Mouse (Mus musculus): ENCODE data around the gene Rpl27.
"Not testable (repeated sequence)": the region's sequence is repeated elsewhere in the genome, so short reads cannot be mapped to it uniquely, and the experiment has no call there.

Gene Rpl27

GRCm38 (mm10) chr11:101447786-101448185, 5.7 kb downstream of the Rpl27 start:
- DNase-seq (ENCODE audit: low read depth, low spot score), result no peak

DNA sequence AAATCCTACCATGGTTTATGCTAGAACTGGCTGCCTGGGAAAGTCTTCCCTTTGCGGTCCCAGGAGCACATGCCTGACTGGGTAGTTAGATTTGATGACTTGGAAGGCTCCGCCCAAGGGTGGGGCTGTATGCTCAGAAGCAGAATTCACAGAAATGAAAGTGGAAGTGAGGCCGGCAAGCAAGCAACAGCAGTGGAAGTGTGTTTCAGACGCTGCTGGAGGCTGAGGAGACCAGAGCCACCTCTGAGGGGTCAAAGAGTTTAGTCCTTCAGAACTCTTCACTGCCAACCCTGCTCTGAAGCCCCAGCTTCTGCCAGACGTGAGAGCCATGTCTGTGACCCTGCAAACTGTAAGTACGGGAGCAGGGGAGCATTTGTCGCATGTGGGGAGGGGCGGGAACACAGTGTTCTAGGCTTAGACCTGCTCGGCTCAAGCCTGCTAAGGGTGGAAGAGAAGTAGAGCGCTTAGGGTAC, 6.2 kb downstream of the Rpl27 start, which contains the start of gene Ifi35:
Gene Ifi35, plus strand, starts transcription at position 134 of the 473 bp plus-strand sequence.
- DNase-seq (ENCODE audit: low read depth, low spot score), result no peak

DNA sequence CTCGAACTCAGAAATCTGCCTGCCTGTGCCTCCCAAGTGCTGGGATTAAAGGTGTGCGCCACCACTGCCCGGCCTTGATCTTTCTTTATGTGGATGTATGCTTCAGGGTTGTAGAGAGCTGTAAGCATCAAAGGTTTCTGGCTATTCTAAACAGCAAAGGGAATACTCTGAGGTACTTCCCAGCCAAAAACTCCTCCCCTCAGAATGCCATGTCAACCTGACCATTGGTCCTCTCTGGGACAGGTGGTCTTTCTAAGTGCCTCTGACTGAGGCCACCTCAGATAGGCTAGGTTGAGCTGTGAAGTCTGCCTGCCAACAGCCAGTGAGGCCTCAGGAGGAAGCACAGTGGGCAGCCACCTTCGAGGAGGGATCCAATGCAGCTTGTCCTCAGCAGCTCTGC, 6.8 kb downstream of the Rpl27 start:
- no peak for DNase-seq (ENCODE audit: low read depth, low spot score)

DNA sequence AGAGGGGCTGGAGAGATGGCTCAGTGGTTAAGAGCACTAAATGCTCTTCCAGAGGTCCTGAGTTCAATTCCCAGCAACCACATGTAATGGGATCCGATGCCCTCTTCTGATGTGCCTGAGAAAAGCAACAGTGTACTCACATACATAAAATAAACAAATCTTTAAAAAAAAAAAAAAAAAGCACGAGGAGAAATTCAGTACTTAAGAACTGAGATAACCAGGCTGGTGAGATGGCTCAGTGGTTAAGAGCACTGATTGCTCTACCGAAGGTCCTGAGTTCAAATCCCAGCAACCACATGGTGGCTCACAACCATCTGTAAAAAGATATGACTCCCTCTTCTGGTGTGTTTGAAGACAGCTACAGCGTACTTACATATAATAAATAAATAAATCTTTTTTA, 7.5 kb downstream of the Rpl27 start:
- DNase-seq (ENCODE audit: low read depth, low spot score), result not testable (repeated sequence)

DNA sequence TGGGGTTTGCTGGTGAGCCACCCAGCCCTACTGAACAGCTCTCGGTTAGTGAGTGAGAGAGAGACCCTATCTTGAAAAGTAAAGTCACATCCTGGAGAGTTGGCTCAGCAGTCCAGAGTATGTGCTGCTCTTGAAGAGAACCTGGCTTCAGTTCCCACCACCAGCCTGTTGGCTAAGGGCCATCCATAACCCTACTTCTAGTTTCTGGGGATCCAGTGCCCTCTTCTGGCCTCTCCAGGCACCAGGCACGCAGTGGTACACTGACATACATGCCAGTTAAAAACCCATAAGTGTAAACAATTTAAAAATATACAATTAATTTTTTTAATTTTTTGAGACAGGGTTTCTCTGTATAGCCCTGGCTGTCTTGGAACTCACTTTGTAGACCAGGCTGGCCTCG, 8.3 kb downstream of the Rpl27 start:
- no peak for DNase-seq (ENCODE audit: low read depth, low spot score)

DNA sequence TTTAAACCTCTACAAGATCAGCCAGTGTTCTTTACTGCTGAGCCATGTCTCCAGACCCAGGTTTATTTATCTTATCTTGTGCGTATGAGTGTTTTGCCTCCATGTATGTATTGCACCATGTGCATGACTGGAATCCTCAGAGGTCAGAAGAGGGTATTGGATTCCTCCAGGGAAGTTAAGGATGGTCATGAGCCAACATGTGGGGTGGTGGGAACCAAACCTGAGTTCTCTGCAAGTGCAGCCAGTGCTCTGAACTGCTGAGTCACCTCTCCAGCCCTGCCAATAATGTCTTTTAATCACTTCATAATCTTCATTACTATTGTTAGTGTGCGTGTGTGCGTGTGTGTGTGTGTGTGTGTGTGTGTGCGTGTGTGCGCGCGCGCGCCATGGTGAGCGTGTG, 9.4 kb downstream of the Rpl27 start:
- DNase-seq (ENCODE audit: low read depth, low spot score), result no peak

DNA sequence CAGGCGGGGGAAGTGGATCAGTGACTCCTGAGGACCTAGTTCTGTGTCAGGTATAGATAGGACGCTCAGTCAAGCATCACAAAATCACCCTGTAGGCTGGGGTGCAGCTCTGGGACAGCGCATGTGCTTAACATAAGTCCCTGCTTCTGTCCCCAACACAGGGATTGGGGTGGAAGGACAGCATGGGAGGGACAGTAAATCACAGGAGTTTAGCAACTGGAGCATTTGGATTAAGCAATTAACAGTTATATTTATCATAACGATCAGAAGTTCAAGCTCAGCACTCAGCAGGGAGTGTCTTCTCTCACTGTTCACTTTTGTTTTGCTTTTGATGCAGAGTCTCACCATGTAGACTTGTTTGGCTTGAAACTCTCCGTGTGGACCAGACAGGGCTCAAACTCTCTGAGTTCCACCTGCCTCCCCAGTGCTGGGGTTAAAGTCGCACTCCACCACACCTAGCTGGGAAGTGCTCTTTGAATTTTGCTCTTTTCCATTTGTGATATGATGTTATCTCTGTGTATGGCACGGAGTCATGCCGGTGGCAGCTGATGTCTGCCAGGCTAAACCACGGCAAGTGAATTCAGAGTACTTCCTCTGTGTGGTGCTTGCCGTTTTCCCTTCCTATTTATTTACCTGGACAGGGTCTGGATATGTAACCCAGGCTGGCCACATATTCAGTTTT, 10.1 kb downstream of the Rpl27 start:
- no peak for DNase-seq (ENCODE audit: low read depth, low spot score)

- DNase-seq (ENCODE audit: low read depth, low spot score), result no peak
Observed at GRCm38 (mm10) chr11:101454702-101455101, 12.6 kb downstream of the Rpl27 start.

DNA sequence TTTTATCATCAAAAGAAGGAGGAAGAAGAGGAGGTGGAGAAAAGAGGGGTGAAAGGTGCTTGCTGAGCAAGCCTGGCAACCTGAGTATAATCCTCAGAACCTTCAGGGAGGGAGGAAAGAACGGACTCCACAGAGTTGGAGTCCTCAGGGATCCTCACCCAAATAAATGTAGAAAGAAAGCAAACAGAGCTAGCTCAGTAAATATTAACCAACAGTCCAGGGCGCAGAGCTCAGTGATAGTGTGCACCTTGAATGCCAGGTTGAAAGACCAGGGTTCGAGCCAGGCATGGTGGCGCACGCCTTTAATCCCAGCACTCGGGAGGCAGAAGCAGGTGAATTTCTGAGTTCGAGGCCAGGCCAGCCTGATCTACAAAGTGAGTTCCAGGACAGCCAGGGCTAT, 13.5 kb downstream of the Rpl27 start:
- DNase-seq (ENCODE audit: low read depth, low spot score), result no peak

DNA sequence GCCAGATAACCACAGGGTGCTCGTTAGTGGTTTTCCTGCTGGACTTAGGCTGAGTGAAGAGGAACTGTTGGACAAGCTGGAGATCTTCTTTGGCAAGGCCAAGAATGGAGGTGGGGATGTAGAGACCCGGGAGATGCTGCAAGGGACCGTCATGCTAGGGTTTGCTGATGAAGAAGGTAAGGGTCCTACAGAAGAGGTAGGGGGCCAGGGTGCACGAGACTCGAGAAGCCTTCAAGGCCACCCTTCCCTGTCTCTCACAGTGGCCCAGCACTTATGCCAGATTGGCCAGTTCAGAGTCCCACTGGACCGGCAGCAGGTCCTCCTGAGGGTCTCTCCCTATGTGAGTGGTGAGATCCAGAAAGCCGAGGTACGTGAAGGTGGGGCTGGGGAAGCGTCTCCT, 15.5 kb downstream of the Rpl27 start:
- no peak for DNase-seq (ENCODE audit: low read depth, low spot score)

GRCm38 (mm10) chr11:101458217-101458616, 16.1 kb downstream of the Rpl27 start:
- DNase-seq (ENCODE audit: low read depth, low spot score), result no peak

- DNase-seq (ENCODE audit: low read depth, low spot score), result no peak
Observed at GRCm38 (mm10) chr11:101459716-101460115, 17.6 kb downstream of the Rpl27 start.

DNA sequence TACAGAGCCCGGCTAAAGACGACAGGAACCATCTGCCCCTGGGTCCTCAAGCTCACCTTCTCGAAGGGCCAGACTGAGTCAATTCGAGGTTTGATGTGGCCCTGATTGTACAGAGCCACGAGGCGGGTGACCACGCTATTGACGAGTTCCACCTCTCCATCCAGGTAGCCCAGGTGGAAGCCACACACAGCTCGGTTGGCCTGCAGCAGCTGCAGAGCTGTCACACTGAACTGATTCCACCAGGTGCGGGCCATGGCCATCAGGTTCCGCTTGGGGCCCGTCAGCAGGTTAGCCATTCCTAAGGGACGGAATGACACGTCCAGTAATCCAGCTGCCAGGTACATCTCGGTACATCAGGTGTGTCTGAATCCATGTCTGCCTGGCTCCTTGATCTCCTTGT, 18.2 kb downstream of the Rpl27 start:
- no peak for DNase-seq (ENCODE audit: low read depth, low spot score)

GRCm38 (mm10) chr11:101462141-101462540, 20.0 kb downstream of the Rpl27 start:
- no peak for DNase-seq (ENCODE audit: low read depth, low spot score)

- no peak for DNase-seq (ENCODE audit: low read depth, low spot score)
Observed at GRCm38 (mm10) chr11:101462583-101463440, 20.7 kb downstream of the Rpl27 start.

DNA sequence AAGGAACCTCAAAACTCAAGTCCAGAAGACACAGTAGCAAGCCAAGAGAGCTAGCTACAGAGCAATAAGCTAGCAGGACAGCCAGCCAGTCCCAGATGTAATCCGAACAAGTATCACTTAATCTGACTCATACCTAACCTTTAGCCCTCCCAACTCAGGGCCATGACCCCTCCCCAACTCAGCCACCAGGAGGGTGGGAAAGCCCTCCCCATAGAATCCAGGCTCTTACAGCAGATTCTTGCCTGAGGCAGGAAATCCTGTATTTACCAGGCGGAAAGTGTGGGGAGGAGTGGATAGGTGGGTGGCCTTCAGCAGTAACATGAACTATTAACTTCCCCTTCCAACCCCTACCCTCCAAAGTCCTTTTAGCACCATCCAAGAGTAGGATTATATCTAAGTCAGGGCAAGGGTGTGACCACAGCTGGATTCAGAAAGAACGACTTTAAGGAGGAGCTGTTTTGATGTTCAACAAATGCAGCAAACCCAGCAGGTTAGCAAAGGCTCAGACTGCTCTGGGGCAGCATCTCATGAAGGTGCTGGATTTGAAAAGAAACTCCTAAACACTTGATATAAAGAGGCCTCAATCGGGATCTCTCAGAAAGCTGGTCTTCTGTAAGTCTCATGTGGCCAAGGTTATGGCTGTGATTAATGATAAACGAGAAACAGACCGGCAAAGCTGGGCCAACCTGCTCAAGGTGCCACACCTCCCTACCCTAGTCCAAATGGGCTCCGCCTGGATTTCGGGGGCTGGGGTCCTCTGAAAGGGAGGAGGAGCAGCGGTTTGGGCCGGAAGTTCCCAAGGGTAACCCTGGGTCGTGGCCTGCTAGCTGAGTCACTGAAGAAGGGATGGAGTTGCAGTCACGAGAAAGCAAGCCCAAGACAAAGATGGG, 22.4 kb downstream of the Rpl27 start, which contains the start of gene Rnd2:
Gene Rnd2, plus strand, starts transcription at position 789 of the 890 bp plus-strand sequence.
- DNase-seq (ENCODE audit: low read depth, low spot score), result no peak

DNA sequence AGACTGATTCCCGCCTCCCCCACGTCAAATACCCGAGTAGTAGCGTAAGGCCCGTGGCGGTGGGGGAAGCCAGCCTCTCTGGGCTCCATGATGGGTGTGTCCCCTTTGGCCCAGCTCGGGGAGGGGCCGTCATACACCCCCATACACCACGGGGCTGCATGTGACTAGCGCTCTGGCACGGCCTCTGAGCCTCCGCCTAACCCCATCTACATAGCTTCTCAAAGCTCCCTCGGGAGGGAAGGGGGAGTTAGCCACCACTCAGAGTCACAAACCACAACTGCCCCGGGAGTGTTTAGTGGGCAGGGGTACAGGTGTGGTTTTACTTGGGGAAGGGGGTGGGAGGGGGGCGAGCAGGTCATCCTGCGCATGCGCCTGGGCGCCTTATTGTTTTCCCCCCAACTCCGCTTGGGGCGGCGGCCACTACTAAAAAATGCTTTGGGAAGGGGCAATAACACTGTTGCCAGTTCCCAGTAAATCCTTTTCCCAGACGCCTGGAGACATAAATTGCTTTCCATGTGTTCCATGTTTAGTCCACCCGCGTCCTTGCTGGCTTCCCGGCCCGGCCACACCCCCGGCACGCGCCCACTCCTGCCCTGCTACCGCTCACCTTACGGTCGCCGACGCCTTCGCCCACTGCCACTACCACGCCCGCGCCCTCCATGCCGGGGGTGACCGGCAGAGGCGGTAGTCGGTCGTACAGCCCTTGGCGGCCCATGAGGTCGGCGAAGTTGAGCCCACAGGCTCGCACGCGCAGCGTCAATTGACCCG, 23.2 kb downstream of the Rpl27 start:
- peak; percentile 52 for DNase-seq (ENCODE audit: low read depth, low spot score)

DNA sequence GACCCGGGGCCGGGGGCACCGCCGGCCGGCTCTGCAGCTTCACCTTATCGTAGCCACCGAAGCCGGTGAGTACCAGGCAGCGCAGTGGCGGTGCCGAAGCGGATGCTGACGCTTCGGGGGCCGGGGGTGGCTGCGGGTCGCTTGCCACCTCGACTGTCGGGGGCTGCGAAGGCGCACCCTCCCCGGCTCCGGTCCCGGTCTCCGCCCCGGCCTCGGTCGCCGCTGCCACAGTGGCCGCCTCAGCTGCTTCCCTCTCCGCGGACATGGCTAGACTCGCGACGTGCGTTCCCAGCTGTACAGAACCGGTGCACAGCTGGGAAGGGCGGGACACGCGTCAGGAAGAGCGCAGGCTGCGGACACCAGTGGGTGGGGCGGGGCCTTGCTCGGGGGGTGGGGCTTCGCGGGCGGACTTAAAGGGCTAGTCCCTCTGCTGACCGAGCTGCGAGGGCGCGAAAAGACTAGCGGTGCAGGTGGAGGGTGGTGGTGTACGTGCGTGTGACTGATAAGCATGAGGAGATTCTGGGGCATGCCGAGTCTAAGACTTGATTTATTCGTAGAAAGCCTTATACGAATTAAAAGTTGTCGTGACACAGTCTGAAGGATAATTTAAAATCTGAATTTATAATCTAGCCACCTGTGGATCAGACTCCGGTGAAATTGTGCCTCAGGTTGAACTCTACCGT, 23.9 kb downstream of the Rpl27 start, which contains the start of gene Vat1:
Gene Vat1, minus strand, starts transcription at position 362 of the 683 bp plus-strand sequence.
- no peak for DNase-seq (ENCODE audit: low read depth, low spot score)

GRCm38 (mm10) chr11:101466552-101466950, 24.5 kb downstream of the Rpl27 start:
- not testable (repeated sequence) for DNase-seq (ENCODE audit: low read depth, low spot score)

All from forelimb bud, embryonic 11.5 days (tissue).